Mouse (Mus musculus): ENCODE measurements around the gene Gtf2h3. TPM values are rescaled to one million over a fixed set of nuclear protein-coding genes. Genes with fewer than 3 reads are reported as not detected.
"Not testable (repeated sequence)": the region's sequence is repeated elsewhere in the genome, so short reads cannot be mapped to it uniquely, and the experiment has no call there.

Gene Gtf2h3
- total RNA-seq, 1 experiment from 2014 or later, result 18.7 TPM

DNA sequence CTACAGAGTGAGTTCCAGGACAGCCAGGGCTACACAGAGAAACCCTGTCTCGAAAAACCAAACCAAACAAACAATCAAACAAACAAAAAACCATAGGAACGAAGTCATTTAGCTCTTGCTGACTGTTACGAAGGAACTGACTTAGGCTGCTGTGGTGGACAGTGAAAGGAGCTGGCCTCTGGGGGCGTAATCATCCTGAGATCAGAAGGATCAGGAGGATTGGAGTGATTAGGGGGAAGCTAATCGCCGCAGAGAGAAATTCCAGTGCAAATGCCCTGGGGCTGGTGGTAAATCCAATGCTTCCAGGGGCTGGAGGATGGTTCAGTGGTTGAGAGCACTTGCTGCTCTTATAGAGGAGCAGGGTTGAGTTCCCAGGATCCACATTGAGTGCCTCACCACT lies 25.3 kb upstream of the Gtf2h3 start:
- ATAC-seq (ENCODE audit: extremely low read depth, insufficient number of reproducible peaks, low FRiP score, poor library complexity, severe bottlenecking), result no peak

DNA sequence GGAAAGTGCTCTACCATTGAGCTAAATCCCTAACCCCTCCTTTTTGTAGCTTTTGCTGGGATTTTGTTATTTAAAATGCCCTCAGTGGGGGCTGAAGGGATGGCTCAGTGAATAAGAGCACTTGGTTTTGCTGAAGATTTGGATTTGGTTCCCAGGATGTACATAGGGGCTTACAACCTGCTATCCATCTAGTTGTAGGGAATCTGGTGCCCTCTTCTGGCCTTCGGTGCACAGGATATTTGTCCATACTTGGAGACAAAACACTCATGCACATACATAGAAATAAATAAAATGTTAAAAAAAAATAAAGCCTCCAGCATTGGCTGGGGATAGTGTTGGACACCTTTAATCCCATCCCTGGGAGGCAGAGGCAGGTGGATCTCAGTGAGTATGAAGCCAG lies 23.8 kb upstream of the Gtf2h3 start:
- no peak for ATAC-seq (ENCODE audit: extremely low read depth, insufficient number of reproducible peaks, low FRiP score, poor library complexity, severe bottlenecking)

DNA sequence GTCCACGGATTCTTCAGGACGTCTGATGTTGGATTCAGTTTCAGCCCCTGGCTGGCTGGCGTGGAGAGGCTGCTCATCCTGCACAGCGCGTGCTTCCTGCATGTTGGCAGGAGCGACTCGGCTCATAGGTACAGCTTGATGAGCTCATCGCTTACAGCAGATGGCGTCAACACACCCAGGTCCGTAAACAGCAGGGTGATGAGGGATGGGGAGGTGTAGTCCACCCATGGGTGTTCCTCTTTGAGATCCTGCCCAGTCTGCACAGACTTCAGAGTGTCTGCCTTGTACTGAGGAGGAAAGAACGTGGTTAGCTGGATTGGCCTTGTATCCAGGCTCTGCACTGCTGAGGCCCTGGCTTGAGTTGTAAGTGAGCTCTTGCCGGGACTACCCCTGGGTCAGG lies 7.9 kb upstream of the Gtf2h3 start:
- ATAC-seq (ENCODE audit: extremely low read depth, insufficient number of reproducible peaks, low FRiP score, poor library complexity, severe bottlenecking), result no peak

DNA sequence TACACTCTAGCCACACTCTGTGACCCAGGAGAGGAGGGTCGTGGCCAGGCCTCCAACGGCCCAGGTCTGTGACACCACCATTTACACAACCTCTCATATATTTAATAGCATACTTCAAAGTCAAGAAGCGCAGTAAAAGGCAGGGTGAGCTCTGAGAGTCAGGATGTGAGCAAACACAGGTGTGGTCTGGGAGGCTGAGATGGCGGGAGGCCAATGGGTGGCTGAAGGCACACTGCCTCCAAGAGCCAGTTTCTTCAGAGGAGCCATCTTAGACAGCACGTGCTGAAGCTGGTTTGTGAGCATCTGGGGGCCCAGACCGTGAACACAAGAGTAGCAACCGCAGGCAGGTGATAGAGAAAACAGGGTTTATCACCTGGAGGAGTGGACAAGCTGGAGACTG lies 3.5 kb upstream of the Gtf2h3 start:
- ATAC-seq (ENCODE audit: extremely low read depth, insufficient number of reproducible peaks, low FRiP score, poor library complexity, severe bottlenecking), result no peak

DNA sequence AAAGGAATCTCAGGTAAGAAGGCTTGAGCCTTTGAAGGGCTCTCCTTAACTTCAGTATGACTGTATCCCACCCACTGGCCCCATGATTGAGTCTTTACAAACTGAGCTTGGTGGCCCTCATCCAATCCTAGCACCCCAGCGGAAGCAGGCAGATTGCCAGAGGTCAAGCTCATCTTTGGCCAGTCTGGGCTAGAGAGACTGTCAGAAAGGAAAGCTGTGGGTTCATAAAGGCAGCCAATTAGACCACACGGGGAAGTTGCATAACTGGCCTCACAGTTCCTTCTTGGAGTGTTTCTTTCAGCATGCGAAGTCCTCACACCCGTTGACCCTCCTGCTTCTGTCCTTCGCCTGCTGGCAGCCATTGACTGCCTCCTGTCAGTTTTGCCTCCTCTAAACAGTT lies 3.6 kb downstream of the Gtf2h3 start:
- ATAC-seq (ENCODE audit: extremely low read depth, insufficient number of reproducible peaks, low FRiP score, poor library complexity, severe bottlenecking), result no peak

DNA sequence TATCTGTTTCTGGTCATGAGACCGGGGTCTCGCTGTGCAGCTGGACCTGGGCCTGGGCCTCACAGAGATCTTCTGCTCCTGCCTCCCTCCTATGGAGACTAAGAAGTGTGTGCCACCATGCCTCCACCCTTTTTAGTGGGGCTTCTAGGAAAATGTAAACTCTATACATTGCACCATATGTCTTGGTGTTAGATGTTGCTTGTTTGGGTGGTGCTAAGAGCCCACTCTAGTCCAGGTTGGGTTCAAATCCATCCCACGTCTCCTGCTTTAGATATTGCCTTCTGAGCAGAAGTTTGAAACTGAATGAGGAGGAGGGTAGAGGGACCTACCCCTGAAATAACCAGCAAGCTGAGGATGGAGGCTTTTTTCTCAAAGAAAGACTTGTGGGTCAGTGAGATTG lies 13.8 kb downstream of the Gtf2h3 start:
- ATAC-seq (ENCODE audit: extremely low read depth, insufficient number of reproducible peaks, low FRiP score, poor library complexity, severe bottlenecking), result no peak

DNA sequence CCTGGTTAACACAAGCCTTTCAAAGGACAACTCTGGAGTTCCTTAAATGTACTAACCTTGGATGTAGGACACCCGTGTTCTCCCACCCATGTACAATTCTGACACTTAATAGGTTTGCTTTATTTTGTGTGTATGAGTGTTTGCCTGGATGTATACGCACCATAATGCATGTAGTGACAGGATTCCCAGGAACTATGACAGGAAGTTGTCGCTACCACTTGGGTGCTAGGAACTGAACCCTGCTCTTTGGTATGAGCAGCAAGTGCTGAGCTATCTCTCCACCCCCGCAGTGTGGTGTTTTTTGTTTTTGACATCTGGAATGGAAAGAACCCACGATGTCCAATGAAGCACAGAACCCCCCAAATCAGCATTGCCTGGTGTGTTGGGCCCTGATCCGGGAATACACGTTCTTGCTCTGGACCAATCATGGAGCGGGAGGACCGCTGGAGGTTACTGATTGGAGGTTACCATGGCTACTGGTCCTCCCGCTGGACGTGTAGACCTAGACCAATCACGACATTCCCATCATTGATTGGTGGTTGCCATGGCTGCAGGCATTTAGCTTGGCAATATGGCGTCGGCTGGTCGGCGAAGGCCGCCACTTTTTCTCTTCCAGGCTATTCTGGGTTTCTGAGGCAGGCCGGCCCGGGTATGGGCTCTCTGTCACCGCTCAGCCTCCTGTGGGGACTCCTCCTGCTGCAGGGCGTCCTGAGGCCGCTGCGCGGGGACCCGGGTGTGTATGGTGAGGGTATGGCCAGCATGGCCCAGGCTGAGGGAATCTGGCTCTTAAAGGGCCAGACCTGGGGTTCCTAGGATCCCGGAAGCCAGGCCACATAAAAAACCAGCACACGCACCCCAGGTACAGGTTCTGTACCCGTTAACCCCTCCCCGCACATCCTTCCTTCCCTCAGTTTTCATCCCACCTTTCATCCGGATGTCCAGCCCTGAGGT lies 19.6 kb downstream of the Gtf2h3 start:
- peak; percentile 74 for ATAC-seq (ENCODE audit: extremely low read depth, insufficient number of reproducible peaks, low FRiP score, poor library complexity, severe bottlenecking)

DNA sequence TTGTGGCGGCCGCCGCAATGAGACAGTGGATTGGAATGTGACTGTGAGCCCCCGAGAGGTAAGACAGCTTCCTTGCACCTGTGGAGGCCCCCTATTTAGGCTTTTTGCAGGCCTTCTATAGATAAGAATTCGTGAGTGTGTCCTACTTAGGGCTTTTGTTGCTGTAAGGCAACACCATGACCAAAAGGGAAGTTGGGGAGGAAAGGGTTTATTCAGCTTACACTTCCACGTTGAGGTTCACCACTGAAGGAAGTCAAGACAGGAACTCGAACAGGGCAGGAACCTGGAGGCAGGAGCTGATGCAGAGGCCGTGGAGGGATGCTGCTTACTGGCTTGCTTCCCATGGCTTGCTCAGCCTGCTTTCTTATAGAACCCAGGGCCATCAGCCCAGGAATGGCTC lies 20.8 kb downstream of the Gtf2h3 start:
- not testable (repeated sequence) for ATAC-seq (ENCODE audit: extremely low read depth, insufficient number of reproducible peaks, low FRiP score, poor library complexity, severe bottlenecking)

DNA sequence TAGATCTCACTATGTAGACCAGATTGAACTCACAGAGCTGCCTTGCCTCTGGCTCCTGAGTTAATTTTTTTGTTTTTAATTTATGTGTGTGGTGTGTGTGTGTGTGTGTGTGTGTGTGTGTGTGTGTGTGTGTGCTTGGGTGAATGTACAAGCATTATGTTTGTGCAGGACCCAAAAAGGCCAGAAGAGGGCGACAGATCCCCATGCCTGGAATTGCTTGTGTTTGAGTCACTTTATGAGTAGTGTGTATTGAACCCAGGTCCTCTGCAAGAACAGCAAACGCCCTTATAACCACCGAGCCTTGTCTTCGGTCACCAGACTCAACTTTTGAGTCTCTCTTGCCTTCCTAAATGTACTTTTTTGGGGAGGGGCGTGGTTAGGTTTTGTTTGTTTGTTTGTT lies 23.4 kb downstream of the Gtf2h3 start:
- ATAC-seq (ENCODE audit: extremely low read depth, insufficient number of reproducible peaks, low FRiP score, poor library complexity, severe bottlenecking), result no peak

DNA sequence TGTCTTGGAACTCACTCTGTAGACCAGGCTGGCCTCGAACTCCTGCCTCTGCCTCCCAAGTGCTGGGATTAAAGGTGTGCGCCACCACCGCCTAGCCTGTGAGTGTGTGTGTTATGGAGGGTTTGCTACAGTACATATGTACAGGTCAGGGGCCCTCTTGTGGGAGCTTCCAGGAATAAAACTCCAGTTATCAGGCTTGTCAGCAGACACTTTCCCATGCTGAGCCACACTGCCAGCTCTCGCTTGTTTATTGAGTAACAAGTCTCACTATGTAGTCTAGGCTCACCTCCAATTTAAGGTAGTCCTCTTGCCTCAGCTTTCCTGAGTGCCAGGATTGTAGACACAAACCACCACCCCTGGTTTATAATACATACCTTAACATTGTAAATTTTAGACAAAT lies 25.4 kb downstream of the Gtf2h3 start:
- ATAC-seq (ENCODE audit: extremely low read depth, insufficient number of reproducible peaks, low FRiP score, poor library complexity, severe bottlenecking), result no peak

DNA sequence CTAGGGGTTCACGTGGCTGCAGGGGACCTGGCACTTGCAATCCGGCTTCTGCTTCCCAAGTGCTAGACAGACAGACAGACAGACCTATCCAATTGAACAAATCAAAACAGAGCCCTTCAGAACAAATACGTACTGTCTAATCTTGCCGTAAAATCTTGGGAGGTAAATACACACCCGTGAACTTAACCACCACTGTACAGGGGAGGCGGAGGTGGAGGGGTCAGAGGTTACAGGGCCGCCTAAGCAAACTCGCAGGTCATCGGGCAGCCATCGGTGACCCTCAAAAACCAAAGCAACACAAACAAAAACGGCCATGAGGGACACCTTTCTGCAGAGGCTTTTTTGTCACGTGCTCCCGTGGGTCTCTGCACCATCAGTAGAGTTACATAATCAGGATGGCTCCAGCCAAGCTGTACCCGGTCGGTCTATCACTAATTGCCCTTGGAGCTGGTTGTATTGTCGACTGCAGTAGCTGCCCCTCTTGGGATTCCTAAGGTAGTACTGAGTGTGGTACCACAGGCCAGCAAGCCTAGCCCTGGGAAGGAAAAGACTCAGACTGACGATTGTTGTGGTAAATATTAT lies 26.2 kb downstream of the Gtf2h3 start:
- no peak for ATAC-seq (ENCODE audit: extremely low read depth, insufficient number of reproducible peaks, low FRiP score, poor library complexity, severe bottlenecking)

DNA sequence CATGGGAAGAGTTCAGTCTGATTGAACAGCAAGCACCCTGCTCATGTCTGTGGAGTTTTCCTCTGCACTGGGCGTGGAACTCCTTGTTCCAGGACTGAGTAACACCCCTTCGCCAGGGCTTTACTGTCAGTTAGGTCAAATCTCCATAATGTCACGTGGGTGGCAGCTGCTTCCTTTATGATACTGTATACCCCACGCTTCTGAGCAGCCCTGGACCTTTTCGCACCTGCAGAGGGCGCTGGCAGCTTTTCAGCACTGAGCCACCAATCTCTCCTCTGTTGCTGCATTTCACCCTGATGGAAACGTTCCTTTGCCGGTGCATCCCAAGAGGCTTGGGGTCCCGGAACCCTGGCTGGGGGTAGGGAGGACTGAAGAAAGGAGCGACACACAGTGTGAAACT lies 32.0 kb downstream of the Gtf2h3 start:
- no peak for ATAC-seq (ENCODE audit: extremely low read depth, insufficient number of reproducible peaks, low FRiP score, poor library complexity, severe bottlenecking)

DNA sequence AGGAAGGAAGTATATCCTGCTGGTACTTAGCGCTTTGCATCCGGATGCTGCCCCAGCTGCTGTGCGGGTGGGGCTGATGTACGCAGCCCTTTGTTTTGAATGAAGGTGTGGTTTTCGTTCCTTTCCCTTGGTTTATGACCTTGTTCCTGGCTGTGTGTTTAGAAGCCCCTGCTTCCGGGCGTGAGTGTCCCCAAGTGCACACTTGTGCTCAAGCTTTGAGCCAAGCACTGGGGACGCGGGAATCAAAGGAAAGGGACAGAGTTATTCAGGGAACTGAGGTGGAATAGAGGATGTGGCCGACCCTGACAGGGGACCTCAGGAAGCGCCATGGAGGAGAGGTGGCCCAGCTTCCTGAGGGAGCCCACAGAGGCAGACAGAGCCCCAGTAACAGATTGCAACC lies 35.8 kb downstream of the Gtf2h3 start:
- ATAC-seq (ENCODE audit: extremely low read depth, insufficient number of reproducible peaks, low FRiP score, poor library complexity, severe bottlenecking), result no peak

DNA sequence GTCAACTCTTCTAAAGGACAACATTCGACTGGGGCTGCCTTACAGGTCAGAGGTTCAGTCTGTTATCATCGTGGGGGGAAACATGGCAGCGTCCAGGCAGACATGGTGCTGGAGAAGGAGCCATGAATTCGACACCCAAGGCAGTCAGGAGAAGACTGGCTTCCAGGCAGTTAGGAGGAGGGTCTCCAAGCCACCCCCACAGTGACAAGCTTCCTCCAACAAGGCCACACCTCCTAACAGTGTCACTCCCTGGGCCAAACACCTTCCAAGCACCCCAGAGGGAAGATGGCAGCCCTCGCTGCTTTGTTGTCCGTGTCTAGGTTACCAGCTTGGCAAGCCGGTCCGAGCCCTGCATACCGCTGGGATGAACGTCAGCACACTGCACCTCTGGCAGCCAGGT lies 39.8 kb downstream of the Gtf2h3 start:
- no peak for ATAC-seq (ENCODE audit: extremely low read depth, insufficient number of reproducible peaks, low FRiP score, poor library complexity, severe bottlenecking)

DNA sequence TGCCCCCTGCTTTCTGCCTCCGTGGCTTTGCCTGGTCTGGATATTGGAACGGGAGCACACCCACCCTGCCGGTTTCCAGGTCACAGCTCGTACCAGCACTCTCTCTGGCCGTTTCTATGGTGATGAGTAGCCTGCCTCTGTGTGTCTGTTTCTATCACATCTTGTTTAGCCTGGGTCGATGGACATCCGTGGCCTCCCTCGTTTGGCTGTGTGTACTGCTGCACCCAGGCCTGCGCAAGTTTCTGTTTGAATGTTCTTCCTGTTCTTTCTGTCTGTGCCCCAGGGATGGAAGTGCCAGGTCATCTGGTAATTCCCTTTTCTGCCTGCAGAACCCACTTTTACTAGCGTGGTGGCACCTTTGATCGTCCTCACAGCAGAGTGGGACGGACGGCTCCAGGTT lies 42.4 kb downstream of the Gtf2h3 start:
- no peak for ATAC-seq (ENCODE audit: extremely low read depth, insufficient number of reproducible peaks, low FRiP score, poor library complexity, severe bottlenecking)

DNA sequence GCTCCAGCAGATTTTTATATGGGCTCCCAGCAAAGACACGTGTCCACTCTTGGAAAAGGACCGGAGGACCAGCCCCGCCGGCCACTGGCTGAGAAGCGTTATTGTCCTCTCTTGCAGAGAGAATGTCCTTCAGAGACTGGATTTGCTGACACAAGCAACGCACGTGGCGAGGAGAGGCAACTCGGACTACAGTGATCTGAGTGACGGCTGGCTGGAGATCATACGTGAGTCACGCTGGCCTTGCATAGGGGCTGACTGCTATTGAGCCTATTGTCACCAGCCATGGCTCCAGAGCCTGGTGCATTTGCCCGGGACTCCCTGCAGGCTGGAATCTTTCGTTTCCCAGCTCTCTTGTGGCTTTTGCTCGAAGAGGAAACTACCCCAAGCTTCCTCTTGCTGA lies 44.0 kb downstream of the Gtf2h3 start:
- ATAC-seq (ENCODE audit: extremely low read depth, insufficient number of reproducible peaks, low FRiP score, poor library complexity, severe bottlenecking), result no peak

DNA sequence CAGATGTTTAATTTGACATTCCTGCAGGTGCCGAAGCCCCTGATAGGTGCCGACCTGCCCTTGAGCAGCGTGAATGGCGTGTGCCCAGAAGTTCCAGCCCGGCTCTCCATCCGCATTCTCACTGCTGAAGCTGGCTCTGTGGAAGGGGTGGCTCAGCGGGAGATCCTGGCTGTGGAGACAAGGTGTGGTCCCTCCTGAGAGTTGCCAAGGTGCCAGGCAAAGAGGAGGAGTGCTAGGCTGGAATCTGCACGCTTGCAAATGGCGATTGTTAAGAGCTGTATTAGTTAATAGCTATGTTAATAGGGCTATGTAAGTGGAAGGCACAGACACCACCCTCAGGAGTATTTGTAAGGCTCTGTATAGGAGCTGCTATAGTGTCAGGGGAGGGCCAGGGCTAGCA lies 45.4 kb downstream of the Gtf2h3 start:
- no peak for ATAC-seq (ENCODE audit: extremely low read depth, insufficient number of reproducible peaks, low FRiP score, poor library complexity, severe bottlenecking)

DNA sequence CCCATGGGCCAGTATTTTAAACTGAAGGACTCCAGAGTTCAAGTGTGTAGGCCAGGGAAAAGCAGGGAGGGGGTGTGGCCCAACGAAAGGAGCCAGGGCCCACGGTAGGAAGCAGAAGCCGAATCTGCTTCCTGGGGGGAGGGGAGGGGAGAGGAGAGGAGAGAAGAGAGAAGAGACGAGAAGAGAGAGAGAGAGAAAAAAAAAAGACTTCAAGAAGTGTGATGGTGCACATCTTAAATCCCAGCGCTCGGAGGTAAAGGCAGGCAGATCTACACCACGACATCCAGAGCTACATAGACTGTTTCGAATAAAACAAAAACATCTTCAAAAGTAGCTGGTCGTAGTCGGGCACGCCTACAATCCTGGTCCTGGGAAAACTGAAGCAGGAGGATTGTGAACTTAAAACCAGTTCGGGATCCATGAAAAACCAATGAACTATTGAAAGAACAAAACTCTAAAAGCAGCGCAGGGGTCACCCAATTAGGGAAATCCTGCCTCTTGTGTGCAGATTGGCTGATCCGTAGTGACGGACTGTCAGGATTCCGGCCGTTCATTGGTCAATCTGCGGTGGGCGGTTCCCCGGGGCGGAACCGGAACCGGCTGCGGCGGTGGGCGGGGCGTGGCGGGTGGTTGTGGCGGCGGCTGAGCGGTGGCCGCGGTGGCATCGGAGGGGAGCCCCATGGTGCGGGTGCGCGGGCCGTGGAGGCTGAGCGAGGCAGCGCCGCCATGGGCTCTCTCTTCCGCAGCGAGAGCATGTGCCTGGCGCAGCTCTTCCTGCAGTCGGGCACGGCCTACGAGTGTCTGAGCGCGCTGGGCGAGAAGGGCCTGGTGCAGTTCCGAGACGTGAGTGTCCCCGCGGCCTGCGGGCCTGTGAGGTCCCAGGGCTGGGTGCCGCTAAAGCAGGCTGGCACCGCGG lies 49.8 kb downstream of the Gtf2h3 start, which contains the start of gene Atp6v0a2:
Gene Atp6v0a2, plus strand, starts transcription at position 129 of the 916 bp plus-strand sequence.
- ATAC-seq (ENCODE audit: extremely low read depth, insufficient number of reproducible peaks, low FRiP score, poor library complexity, severe bottlenecking), result peak; percentile 98

DNA sequence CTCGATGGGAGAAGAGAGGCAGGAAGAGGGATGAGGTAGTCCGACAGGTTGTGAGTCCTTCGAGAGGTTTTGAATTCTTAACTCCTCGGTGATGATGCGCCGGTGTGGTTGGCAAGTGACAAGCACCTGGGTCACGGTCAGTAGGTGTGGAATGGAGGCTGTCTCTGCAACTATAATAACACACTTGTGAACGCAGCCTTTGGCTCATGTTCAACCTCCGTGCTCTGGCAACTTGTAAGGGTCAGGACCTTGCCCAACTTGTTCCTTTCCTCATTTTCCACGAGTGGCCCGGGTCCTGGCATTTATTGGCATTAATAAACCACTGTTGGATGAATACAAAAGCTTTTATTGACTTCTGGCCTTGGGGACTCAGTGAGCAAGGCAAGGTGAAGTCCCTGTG lies 50.7 kb downstream of the Gtf2h3 start:
- ATAC-seq (ENCODE audit: extremely low read depth, insufficient number of reproducible peaks, low FRiP score, poor library complexity, severe bottlenecking), result no peak
